Mouse (Mus musculus): ENCODE data around the gene Btbd3. TPM values are rescaled to one million over a fixed set of nuclear protein-coding genes. Genes with fewer than 3 reads are reported as not detected.

The Btbd3 gene
- polyA plus RNA-seq, 1 experiment from 2014 or later: 42.3 TPM

DNA sequence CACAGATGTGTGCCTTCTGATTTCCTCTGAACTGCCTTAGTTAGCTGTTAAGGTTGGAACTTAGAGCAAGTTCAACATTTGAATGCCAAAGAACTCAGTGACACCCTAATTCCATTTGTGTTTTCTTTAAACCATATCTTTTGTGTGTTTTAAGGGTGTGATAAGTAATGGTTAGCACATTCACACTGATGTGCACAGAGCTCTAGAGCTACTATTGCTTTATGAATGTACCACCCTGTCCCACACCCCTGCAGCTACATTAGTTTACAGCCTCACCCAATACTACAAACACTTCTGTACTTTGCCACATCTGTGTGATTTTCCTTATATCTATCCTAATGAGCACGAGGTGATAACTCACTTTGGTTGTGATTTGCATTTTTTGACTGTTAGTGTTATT lies 333.9 kb downstream of the Btbd3 start:
- Histone ChIP-seq H3K27me3 (replicated peaks) (no peaks in the 10 kb centered on the region), H3K4me1 (no peaks in the 10 kb centered on the region; the same call in 1 of the 2 replicates), H3K27ac (no peak overlapping the region), H3K9ac (no peak overlapping the region), H3K4me2 (no peak overlapping the region), H3K36me3 (replicated peaks) (no peaks in the 10 kb centered on the region), H3K4me3 (no peak overlapping the region), H3K9me3 (no peaks in the 10 kb centered on the region)
- ATAC-seq (replicated peaks): no peak
- 76% methylated on average over 1 of the region's 1 CpGs for WGBS

DNA sequence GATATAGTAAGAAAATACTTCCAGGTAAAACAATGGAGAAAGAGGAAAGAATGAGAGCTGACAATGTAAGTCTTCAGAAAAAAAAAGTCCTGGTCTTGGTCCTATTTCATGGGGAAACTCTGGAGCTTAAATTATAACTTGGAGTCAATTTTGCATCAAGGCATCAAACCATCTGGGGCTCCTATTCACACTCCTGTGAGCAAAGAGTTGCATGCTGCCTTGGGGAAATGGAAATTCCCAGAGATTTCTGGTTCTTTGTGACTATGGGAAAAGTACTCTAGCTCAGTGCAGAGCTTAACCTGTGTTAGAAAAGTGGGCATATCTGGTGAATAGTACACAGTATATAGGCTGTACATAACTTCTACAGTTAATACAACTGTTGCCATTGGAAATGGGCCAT lies 356.0 kb downstream of the Btbd3 start:
- no peak for ATAC-seq (replicated peaks)
- Histone ChIP-seq H3K4me1 (no peaks in the 10 kb centered on the region), H3K9me3 (no peaks in the 10 kb centered on the region), H3K9ac (no peak overlapping the region), H3K4me2 (no peak overlapping the region), H3K27ac (no peak overlapping the region), H3K27me3 (replicated peaks) (no peaks in the 10 kb centered on the region), H3K36me3 (replicated peaks) (no peaks in the 10 kb centered on the region), H3K4me3 (no peak overlapping the region)

DNA sequence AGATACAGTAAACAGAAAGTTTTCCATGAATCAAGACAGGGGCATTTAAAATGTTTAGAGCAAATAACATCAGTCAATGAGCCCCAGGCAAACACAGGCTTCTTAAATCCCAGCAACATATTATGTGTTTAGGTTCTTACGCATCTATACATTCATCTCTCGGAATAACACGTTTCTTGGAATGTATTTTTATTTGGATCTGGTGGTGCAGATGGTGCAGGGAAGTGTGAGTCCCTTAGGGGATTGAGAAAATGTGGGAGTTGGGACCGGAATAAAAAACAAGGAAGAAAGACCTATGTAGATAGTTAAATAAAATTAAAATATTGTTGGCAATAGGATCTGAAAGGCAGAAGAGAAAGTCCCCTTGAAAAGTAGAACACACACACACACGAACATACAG lies 361.1 kb downstream of the Btbd3 start:
- ATAC-seq (replicated peaks): no peak
- 87% methylated on average over 5 of the region's 5 CpGs for WGBS

More for the DNA sequence above, 361.1 kb downstream of the Btbd3 start:
- Histone ChIP-seq H3K4me2 (no peak overlapping the region), H3K36me3 (replicated peaks) (no peaks in the 10 kb centered on the region), H3K27ac (no peak overlapping the region), H3K4me1 (no peaks in the 10 kb centered on the region), H3K9ac (no peak overlapping the region), H3K27me3 (replicated peaks) (no peaks in the 10 kb centered on the region), H3K4me3 (no peak overlapping the region), H3K9me3 (no peaks in the 10 kb centered on the region)

Data from midbrain, embryonic 15.5 days (tissue).